Mouse (Mus musculus): ENCODE data around the gene Sdf4. TPM values are rescaled to one million over a fixed set of nuclear protein-coding genes. Genes with fewer than 3 reads are reported as not detected.

Gene Sdf4
- total RNA-seq, 4 experiments from 2014 or later, result 290 to 326 (median 308) TPM

DNA sequence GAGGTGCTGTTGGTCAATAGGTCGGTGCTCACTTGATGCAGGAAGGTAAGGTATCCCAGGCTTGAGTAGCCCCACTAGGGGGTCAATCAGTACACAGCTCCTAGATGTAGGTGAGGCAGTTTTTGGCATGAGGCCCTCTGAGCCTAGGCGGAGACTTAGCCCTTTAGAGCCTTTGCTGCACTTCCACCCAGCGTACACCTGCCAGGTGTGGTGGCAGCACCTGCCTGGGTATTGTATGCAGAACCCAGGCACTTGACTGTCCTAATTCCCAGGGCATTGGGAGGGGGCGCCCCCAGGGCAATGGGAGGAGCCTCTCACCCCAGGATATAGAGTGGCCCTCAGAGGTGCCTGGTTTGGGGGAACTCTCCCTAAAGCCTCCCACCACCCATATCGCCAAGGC, 62.5 kb downstream of the Sdf4 start:
- no peak for DNase-seq

DNA sequence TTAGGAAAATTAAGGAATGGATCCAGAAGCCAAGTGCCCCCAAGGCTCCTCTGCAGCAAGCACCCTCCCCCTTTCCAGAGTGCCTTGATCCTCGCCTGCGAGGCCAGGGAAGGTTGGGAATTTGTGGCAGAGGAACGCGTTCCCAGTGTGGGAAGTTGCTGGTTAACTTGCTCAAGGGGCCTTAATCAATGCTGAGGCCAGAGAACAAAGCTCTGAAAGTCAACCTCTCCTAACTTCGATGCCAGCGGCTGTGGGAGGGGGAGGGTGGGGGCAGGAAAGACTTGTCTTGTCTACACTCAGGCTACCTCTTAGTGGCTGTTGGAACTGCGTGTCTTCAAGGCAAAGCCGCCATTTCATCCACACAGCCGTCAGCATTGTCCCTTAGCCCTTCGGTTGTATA, 65.0 kb downstream of the Sdf4 start:
- no peak for DNase-seq

GRCm38 (mm10) chr4:156058826-156059225, 66.2 kb downstream of the Sdf4 start:
- DNase-seq, result no peak

DNA sequence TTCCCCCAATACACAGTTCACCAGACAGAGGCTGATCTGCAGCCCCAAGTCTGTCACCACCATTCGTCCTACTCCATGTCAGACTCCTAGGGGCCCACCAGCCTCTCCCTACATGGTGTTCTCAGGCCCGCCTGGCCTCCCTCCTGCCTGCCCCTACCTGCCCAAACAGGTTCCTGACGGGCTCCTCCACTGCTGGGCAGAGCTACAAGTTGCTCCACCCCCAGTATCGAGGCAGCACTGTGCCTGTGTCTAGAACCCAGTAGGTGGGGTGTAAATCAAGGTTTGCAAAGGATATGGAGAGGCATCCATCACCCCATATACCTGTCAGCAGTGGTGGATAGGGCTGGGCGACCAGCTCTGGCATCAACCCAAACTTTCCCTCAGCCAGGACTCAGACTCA, 66.6 kb downstream of the Sdf4 start, which contains the start of gene Ttll10:
TSS of gene Ttll10 (minus strand) at position 154 of the 400 bp plus-strand sequence.
- no peak for DNase-seq

DNA sequence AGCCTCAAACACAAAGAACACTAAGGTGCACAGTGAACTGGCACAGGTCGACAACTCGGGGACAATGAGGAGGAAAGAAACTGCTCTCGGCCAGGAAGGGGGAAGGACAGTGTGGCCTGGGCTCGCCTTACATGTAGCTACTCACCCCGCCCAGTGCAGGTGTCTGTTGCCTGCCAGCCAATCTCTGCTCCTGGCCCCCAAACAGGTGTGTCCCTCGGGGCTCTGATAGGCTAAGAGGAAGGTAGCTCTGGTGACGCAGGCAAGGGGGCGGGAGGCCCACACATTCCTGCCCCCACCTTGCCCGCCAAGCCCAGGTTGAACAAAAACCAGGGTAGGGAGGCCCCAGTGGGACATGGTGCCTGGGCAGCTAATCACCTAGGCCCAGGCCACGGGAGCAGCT, 67.0 kb downstream of the Sdf4 start:
- DNase-seq, result no peak

Small RNAs within 50 kb of the gene (microRNA-seq; reads per million reads assigned to microRNA genes)
- gene Mir200a (0.67 to 2.3 reads per million in 2 experiments), gene Mir200b (6.3 to 8.4 reads per million in 2 experiments), gene Mir429 (2.3 to 11.4 reads per million in 2 experiments)

Other genes starting within 250 kb of the Sdf4 start
- gene Atad3a, start 231.8 kb upstream of the Sdf4 start, total RNA-seq (2022), result 10 to 100 TPM; 69.5 to 90.1 (median 77.6) TPM
- gene Vwa1, start 218.2 kb upstream of the Sdf4 start, total RNA-seq (2022), result 1 to 10 TPM; 3.2 to 6.9 (median 4.7) TPM
- 1 to 10 TPM in 1 of 4 experiments, under 1 TPM in 3; 0.17 to 1.0 (median 0.62) TPM for gene Tmem88b, start 207.0 kb upstream of the Sdf4 start, total RNA-seq (2022)
- not detected for gene Ankrd65, start 202.4 kb upstream of the Sdf4 start, total RNA-seq (2022)
- 100 to 1,000 TPM; 102 to 144 (median 126) TPM for gene Mrpl20, start 190.0 kb upstream of the Sdf4 start, total RNA-seq (2022)
- 100 to 1,000 TPM in 3 of 4 experiments, 10 to 100 TPM in 1; 88.5 to 164 (median 122) TPM for gene Ccnl2, start 180.4 kb upstream of the Sdf4 start, total RNA-seq (2022)
- 100 to 1,000 TPM; 134 to 175 (median 158) TPM for gene Aurkaip1, start 161.6 kb upstream of the Sdf4 start, total RNA-seq (2022)
- gene Mxra8, start 153.2 kb upstream of the Sdf4 start, total RNA-seq (2022), result 10 to 100 TPM; 45.1 to 93.9 (median 66.8) TPM
- 100 to 1,000 TPM in 1 of 4 experiments, 10 to 100 TPM in 3; 69.6 to 110 (median 73.1) TPM for gene Dvl1, start 145.5 kb upstream of the Sdf4 start, total RNA-seq (2022)
- gene Tas1r3, start 129.5 kb upstream of the Sdf4 start, total RNA-seq (2022), result 1 to 10 TPM in 1 of 4 experiments, under 1 TPM in 3; 0.46 to 1.2 (median 0.62) TPM
- gene Cptp, start 123.4 kb upstream of the Sdf4 start, total RNA-seq (2022), result 10 to 100 TPM; 16.4 to 29.0 (median 17.9) TPM
- 10 to 100 TPM; 32.3 to 34.6 (median 33.3) TPM for gene Ints11, start 123.3 kb upstream of the Sdf4 start, total RNA-seq (2022)
- gene Pusl1, start 101.1 kb upstream of the Sdf4 start, total RNA-seq (2022), result 10 to 100 TPM; 23.2 to 51.5 (median 41.4) TPM
- 10 to 100 TPM; 18.2 to 49.2 (median 30.9) TPM for gene Acap3, start 101.0 kb upstream of the Sdf4 start, total RNA-seq (2022)
- 10 to 100 TPM; 64.3 to 87.8 (median 77.0) TPM for gene Ube2j2, start 49.0 kb upstream of the Sdf4 start, total RNA-seq (2022)
- gene C1qtnf12, start 30.6 kb upstream of the Sdf4 start, total RNA-seq (2022), result 10 to 100 TPM; 34.7 to 88.1 (median 58.1) TPM
- gene B3galt6, start 223 bp upstream of the Sdf4 start, total RNA-seq (2022), result 1 to 10 TPM; 7.8 to 9.5 (median 8.9) TPM
- 1 to 10 TPM; 1.0 to 3.0 (median 2.0) TPM for gene Tnfrsf4, start 21.0 kb downstream of the Sdf4 start, total RNA-seq (2022)
- 1 to 10 TPM in 1 of 4 experiments, under 1 TPM in 1, not detected in 2; 0.42 to 1.2 TPM for gene Tnfrsf18, start 33.3 kb downstream of the Sdf4 start, total RNA-seq (2022)
- 1 to 10 TPM in 1 of 4 experiments, under 1 TPM in 2, not detected in 1; 0.38 to 1.2 (median 0.86) TPM for gene Ttll10, start 66.5 kb downstream of the Sdf4 start, total RNA-seq (2022)
- 10 to 100 TPM; 10.7 to 22.9 (median 14.1) TPM for gene 9430015G10Rik, start 117.1 kb downstream of the Sdf4 start, total RNA-seq (2022)
- under 1 TPM in 3 of 4 experiments, not detected in 1; 0.11 to 0.23 (median 0.22) TPM for gene Rnf223, start 137.6 kb downstream of the Sdf4 start, total RNA-seq (2022)
- gene Agrn, start 204.6 kb downstream of the Sdf4 start, total RNA-seq (2022), result 10 to 100 TPM; 29.7 to 54.3 (median 41.1) TPM
- 1 to 10 TPM; 3.1 to 3.9 (median 3.6) TPM for gene Isg15, start 207.9 kb downstream of the Sdf4 start, total RNA-seq (2022)
- gene AW011738, start 210.4 kb downstream of the Sdf4 start, total RNA-seq (2022), result 1 to 10 TPM; 3.0 to 6.5 (median 4.8) TPM
- 1 to 10 TPM; 3.1 to 7.0 (median 5.3) TPM for gene Perm1, start 223.0 kb downstream of the Sdf4 start, total RNA-seq (2022)
- 10 to 100 TPM; 23.8 to 44.1 (median 32.9) TPM for gene Plekhn1, start 242.0 kb downstream of the Sdf4 start, total RNA-seq (2022)
- 10 to 100 TPM; 32.8 to 41.8 (median 39.8) TPM for gene Noc2l, start 243.1 kb downstream of the Sdf4 start, total RNA-seq (2022)

All from adrenal gland, adult 8-10 months (tissue).